Mouse (Mus musculus) kidney, adult 2 months (tissue): ENCODE results near the gene Mapkapk3. TPM values are rescaled to one million over a fixed set of nuclear protein-coding genes. Genes with fewer than 3 reads are reported as not detected.
A peak's percentile ranks its signal among the peaks of the same experiment; 100 is the strongest.

Experiments used
- DNase-seq: peaks from one replicate; pipeline ENCODE4 v3.0.0; 2021
- H3K27ac ChIP-seq: fragments of 200-500 bp; 2 replicates; pipeline ENCODE4 v1.5.1; 2012; ENCODE audit warnings: low read depth, low read length, control low read depth, inconsistent platforms; ENCODE audit not compliant: insufficient read depth
- H3K27me3 ChIP-seq: fragments of 200-500 bp; replicated peaks from 2 replicates; pipeline ENCODE4 v1.6.1; 2012; ENCODE audit warnings: mild to moderate bottlenecking, moderate library complexity, low read length, inconsistent platforms; ENCODE audit not compliant: control insufficient read depth, insufficient read depth
- H3K36me3 ChIP-seq: fragments of 200-500 bp; 2 replicates; pipeline ENCODE4 v1.6.1; 2012; ENCODE audit warnings: mild to moderate bottlenecking, moderate library complexity, low read length, inconsistent platforms; ENCODE audit not compliant: control insufficient read depth, insufficient read depth
- H3K4me1 ChIP-seq: fragments of 200-500 bp; 2 replicates; pipeline ENCODE4 v1.6.1; 2011; ENCODE audit warnings: low read length; ENCODE audit not compliant: control insufficient read depth, insufficient read depth
- H3K4me3 ChIP-seq: fragments of 200-500 bp; 2 replicates; pipeline ENCODE4 v1.5.1; 2011; ENCODE audit warnings: mild to moderate bottlenecking, low read depth, low read length, control low read depth; ENCODE audit not compliant: insufficient read depth
- CTCF ChIP-seq: fragments of 200-500 bp; conservative IDR thresholded peaks from 2 replicates; pipeline ENCODE4 v1.5.1; 2011; ENCODE audit warnings: low read depth, mild to moderate bottlenecking, control low read depth, low read length, moderate library complexity, mixed read lengths; ENCODE audit not compliant: insufficient read depth, insufficient read length
- POLR2A ChIP-seq: fragments of 200-500 bp; IDR thresholded peaks from one replicate; pipeline ENCODE4 v1.6.1; 2011; ENCODE audit warnings: low read depth, low read length, control low read depth
- WGBS: fragments of 180-500 bp; shearing (Covaris S2); methylation state at CpG from one replicate; pipeline ENCODE4 v1.1.7; 2018; 5-methylcytosine and 5-hydroxymethylcytosine counted together
- polyA plus RNA-seq: library from polyadenylated mRNA; depleted of rRNA; stranded (reverse); fragments of >200 nt; gene quantifications from 2 replicates; pipeline ENCODE4 v1.2.3, GENCODE M21; 2012; rRNA removed

The Mapkapk3 gene
- polyA plus RNA-seq, 1 experiment = 24.3 TPM

- no peak for DNase-seq
- peak overlapping the region; percentile 67; the same call in 1 of the 2 replicates for H3K4me3 ChIP-seq
- H3K27ac ChIP-seq = no peak overlapping the region
- no peak for TF ChIP-seq CTCF
- TF ChIP-seq POLR2A = no peak
- WGBS = 26% methylated on average over 9 of the region's 9 CpGs
- H3K4me1 ChIP-seq = no peaks in the 10 kb centered on the region
- H3K36me3 ChIP-seq = no peaks in the 10 kb centered on the region
- peaks cover 8% of the 10 kb centered on the region for H3K27me3 ChIP-seq
These were observed 57.5 kb downstream of the Mapkapk3 start for GRCm38 (mm10) chr9:107232140-107232539.

- peaks cover 8% of the 10 kb centered on the region for H3K27me3 ChIP-seq
- DNase-seq = peak; percentile 32
- H3K36me3 ChIP-seq = no peaks in the 10 kb centered on the region
- H3K27ac ChIP-seq = no peak within 1 kb of the TSS
- H3K4me3 ChIP-seq = peak within 1 kb of the TSS; percentile 67
- H3K4me1 ChIP-seq = no peaks in the 10 kb centered on the region
- TF ChIP-seq POLR2A = no peak
- no peak for TF ChIP-seq CTCF
- WGBS = under 1% methylated on average over 87 of the region's 87 CpGs
These were observed 58.0 kb downstream of the Mapkapk3 start, which contains the start of gene Dock3 for GRCm38 (mm10) chr9:107231539-107232139. Gene Dock3 (minus strand): TSS chr9:107231909.

DNA sequence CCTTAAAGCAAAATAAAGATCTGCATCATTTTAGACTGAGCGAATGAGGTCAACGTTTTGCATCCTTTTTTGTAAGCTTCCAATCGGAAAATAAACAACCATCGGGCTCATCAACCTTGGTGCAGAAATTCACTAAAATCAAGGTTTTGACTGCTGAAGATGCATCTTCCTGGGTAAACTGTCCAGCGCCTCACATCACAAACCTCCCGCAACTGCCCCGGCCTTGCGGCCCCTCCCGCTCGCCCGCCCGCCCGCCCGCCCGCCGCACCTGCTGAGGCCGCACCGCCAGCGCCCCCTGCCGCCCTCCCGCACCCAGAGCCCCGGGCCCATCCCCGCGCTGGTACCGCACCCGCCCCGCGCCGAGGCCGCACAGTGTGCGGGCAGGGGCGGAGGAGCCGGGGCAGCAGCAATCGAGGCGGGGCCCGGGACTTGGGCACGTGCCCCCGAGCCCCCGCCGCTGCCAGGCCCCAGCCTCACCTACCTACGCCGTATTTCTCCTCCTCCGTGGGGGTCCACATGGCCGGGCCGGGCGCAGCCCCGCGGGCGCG, 58.6 kb downstream of the Mapkapk3 start:
- no peak for TF ChIP-seq CTCF
- no peak for TF ChIP-seq POLR2A
- H3K36me3 ChIP-seq = no peaks in the 10 kb centered on the region
- H3K27me3 ChIP-seq = peaks cover 8% of the 10 kb centered on the region
- H3K27ac ChIP-seq = no peak overlapping the region
- DNase-seq = no peak
- WGBS = 2% methylated on average over 48 of the region's 50 CpGs
- H3K4me1 ChIP-seq = no peaks in the 10 kb centered on the region
- peak overlapping the region; percentile 67 for H3K4me3 ChIP-seq

DNA sequence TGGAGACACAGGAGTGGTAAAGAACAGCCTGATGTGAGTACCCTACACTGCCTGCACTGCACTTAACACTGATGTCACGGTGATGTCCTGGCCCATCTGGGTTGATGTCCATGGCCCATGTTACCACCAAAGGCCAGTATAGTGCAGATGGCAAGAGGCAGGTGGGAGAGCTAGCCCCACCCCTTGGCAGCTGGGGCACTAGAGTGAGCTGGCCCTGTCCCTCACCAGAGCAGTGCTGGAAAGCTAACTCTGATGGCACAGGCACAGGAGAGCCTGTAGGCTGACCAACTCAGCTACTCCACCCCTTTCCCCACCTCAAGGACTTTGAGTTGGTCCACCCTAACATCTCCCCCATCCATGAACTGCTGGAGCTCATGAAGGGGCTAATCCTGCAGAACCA, 65.1 kb downstream of the Mapkapk3 start:
- 91% methylated on average over 1 of the region's 1 CpGs for WGBS
- TF ChIP-seq CTCF = no peak
- no peak for TF ChIP-seq POLR2A
- no peaks in the 10 kb centered on the region for H3K36me3 ChIP-seq
- H3K4me3 ChIP-seq = no peak overlapping the region
- H3K27me3 ChIP-seq = no peaks in the 10 kb centered on the region
- no peak overlapping the region for H3K27ac ChIP-seq
- H3K4me1 ChIP-seq = no peaks in the 10 kb centered on the region
- no peak for DNase-seq

Other genes with a start within 250 kb of the Mapkapk3 start
- 0.23 and 0.45 TPM in 2 replicates for gene Dock3, start 58.0 kb downstream of the Mapkapk3 start, polyA plus RNA-seq
- gene Cish, start 6.1 kb upstream of the Mapkapk3 start, polyA plus RNA-seq = 49.7 and 69.1 TPM in 2 replicates
- gene Hemk1, start 48.5 kb upstream of the Mapkapk3 start, polyA plus RNA-seq = 35.0 and 42.1 TPM in 2 replicates
- gene 6430571L13Rik, start 50.7 kb upstream of the Mapkapk3 start, polyA plus RNA-seq = 6.1 and 7.4 TPM in 2 replicates
- 0.48 and 0.62 TPM in 2 replicates for gene Cacna2d2, start 109.7 kb upstream of the Mapkapk3 start, polyA plus RNA-seq
- gene Tmem115, start 244.1 kb upstream of the Mapkapk3 start, polyA plus RNA-seq = 52.1 and 63.6 TPM in 2 replicates